Mouse (Mus musculus) inflammation-experienced regulatory T-cells, adult 16 weeks (primary cell): ENCODE measurements around the gene Gm6268. TPM values are rescaled to one million over a fixed set of nuclear protein-coding genes. Genes with fewer than 3 reads are reported as not detected.

Source experiments
- polyA plus RNA-seq: library from polyadenylated mRNA; unstranded; fragments of 100-300 nt; shearing (Covaris generic); gene quantifications from one replicate; pipeline ENCODE4 v1.2.1, GENCODE M21; 2017

Gm6268 gene
- polyA plus RNA-seq: not detected

GRCm38 (mm10) chrX:36400980-36401379, at the start of gene Gm6268:
Gene Gm6268 (plus strand): TSS chrX:36401280.

Other genes starting within 250 kb of the Gm6268 start
- gene Zcchc12, start 205.4 kb upstream of the Gm6268 start, polyA plus RNA-seq: 2.3 TPM
- gene Lonrf3, start 72.9 kb upstream of the Gm6268 start, polyA plus RNA-seq: not detected
- gene Gm14569, start 90.5 kb downstream of the Gm6268 start, polyA plus RNA-seq: not detected
- 88.6 TPM for gene Pgrmc1, start 196.9 kb downstream of the Gm6268 start, polyA plus RNA-seq
- gene Akap17b, start 244.1 kb downstream of the Gm6268 start, polyA plus RNA-seq: 0.96 TPM